Mouse (Mus musculus) skeletal muscle tissue, adult 2 months (tissue): ENCODE measurements at regions not wholly inside any gene's neighbourhood (a gene's known extent, or its start where the extent isn't known, plus 50 kb on each side); places are given as distances from the start of the nearest gene placed in this dataset.
A peak's percentile ranks its signal among the peaks of the same experiment; 100 is the strongest.

ENCODE experiments used
- DNase-seq: peaks from one replicate; pipeline ENCODE4 v3.0.0-alpha.2; 2012; ENCODE audit warnings: low read depth, low spot score

DNA sequence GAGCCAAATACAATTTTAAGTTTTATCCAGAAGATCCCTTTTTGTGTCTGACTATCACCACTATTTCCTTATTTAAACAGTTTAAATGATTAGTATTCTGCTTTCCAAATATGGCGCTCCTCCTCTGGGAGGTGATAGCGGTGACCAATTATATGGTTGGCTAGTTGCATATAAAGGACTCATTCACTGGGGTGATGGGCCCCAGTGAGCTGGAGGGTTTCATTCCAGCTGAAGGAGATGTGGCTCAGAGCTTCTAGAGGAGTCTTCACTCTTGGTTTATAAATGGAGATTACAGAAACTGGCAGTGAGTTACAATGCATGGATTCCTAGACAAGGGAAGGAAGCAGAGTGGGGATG lies 50.7 kb upstream of the Gm7361 start:
- DNase-seq = no peak

DNA sequence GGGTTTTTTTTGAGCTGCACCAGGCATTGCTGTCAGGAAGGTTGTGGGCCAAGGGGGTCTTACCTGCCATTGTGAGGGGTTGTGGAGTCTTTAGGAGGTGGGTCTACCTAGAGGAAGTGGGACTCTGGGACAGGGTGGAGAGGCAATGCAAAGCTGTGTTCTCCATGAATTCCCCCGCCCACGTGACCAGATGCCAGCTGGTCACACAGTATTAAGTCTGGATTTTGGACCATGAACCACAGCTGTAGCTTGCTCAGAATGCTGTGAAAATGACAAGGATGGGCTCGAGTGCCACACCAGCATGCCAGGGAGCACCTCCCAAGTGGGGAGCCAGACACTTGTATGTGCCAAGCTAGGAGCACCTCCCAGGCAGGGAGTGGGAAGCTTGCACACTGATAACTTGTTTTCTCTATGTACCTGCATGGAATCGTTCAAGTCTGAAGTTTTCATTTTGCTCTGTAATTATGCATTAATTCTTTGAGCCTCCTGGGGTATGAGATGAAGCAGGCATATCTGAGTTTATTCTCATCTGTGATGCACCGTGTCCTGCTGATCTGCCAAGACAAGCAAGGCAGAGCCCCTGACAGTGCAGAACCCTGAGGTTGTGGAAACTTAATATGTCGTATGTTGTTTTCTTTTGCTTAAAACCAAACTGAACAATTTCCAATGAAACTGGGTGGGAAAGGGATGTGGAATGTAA lies 51.3 kb upstream of the Gm7361 start:
- no peak for DNase-seq

DNA sequence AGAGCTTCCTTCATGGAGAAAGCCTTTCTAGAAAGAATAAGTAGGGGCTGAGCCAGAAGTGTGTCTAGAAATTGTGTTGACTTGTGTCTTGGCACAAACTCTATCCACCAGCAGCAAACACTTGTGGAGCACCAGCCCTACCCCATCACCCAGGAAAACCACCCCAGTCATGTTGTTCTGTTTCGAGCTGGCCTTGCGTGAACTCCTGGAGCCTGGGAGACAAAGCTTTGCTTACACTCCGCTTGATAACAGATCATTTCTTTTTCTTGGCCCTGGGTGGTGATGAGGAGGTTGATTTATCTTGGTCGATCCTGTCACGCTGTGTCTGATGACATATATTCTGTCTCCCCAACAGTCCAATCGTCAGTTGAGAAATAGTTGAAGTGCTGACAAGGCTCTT lies 55.0 kb upstream of the Gm7361 start:
- no peak for DNase-seq

DNA sequence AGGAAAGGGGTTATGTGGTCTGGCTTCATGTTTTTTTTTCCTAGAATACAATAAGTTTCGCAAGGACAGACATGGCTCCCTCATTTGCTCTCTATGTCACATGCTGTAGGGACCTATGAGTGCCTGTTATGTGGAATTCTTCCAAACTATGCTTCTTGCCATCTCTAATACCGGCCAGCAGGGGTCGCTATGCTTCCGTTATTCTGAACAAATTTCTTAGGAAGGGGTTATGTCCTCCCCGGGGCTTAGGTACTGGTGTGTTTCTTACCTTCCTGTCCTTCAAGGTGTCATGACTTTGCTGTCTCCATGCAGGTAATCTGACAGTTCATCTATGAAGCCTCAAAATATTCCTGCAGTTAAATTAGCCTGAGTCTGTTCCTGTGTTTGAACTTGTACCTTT lies 68.1 kb upstream of the Gm7361 start:
- peak; percentile 13 for DNase-seq

DNA sequence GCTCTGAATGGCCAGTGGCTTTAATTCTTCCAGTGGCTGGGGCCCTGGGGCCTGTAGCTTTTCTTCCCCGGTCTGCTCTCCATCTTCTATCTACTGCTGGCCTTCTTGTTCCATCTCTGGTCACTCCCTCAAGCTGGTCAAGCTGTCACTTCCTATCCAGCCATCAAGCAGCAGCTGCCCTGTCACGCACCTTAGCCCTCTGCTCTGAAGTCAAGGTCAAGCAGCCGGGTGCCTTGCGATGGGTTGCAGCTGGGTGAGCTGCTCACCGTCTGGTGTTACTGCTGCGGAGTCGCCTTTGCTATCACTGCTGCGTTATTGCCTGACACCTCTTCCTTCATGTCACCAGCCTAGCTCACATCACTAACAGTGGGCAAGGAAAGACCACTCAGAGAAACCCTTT lies 66.0 kb upstream of the Gm10220 start:
- no peak for DNase-seq

DNA sequence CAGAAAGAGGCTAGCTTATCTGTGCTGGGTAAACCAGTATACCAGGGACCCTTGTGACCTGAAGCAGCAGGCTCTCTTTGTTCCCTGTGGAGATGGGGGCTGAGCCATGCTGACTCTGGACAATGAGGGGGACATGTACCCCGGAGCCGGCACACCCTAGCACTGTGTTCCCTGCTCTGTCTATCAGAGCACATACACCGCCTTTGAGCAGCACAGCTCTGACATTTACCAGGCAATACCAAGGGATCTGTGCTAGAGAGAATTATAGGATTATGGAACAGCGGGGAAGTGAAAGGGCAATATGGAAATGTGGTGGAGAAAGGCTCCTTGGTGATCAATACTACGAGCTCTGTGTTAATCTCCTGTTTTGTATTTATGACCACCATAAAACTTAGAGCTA lies 64.2 kb upstream of the Gm10220 start:
- DNase-seq = no peak

DNA sequence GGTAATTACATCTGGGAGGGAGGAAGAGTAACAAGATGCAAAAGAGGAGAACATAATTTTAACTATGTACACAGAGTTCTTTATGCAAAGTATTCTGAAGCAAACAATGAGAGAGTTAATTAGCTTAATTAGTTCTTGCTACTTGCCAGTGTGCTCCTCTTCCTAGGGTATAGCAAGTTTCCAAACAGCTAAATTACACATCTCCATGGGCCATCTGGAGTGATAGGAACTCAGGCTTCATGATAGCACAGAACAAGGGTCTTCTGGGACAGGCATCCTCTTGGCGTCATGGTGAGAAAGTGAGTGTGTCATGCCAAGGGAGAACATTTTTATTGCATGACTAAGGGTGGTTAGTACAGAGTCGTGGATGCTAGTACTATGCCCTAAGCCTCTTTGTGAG lies 54.8 kb upstream of the Gm10220 start:
- no peak for DNase-seq

DNA sequence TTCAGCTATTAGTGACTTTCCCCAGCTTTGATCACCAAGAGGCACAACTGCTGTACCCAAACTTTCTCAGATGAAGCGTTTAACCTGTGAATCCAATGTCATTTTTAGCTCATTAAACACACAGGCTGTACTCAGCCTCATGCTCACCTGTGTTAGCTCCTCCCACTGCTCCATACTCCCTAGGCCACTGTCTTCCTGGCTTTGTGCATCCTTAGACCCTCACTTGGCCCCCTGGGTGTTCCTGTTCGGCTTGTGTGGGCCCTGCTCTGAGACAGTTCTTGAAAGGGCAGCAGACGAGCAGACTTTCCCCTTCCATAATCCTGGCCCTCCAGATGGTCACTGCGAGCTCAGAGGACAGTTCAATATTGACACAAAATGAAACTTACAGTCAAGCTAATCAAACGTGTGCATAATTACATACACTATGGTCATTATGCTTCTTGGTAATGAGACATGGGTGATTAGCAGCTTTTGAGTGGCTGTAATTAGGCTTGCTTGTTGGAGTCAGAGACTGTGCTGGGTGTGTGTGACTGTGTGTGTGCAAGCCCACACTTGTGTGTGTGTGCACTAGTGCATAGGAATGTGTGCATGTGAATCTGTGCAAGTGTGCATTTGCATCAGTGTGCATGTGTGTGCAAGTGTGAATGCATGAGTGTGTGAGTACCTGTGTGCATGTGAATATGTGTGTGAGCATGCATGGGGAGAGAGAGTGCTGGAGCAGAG lies 50.6 kb upstream of the Gm10220 start:
- DNase-seq = no peak

DNA sequence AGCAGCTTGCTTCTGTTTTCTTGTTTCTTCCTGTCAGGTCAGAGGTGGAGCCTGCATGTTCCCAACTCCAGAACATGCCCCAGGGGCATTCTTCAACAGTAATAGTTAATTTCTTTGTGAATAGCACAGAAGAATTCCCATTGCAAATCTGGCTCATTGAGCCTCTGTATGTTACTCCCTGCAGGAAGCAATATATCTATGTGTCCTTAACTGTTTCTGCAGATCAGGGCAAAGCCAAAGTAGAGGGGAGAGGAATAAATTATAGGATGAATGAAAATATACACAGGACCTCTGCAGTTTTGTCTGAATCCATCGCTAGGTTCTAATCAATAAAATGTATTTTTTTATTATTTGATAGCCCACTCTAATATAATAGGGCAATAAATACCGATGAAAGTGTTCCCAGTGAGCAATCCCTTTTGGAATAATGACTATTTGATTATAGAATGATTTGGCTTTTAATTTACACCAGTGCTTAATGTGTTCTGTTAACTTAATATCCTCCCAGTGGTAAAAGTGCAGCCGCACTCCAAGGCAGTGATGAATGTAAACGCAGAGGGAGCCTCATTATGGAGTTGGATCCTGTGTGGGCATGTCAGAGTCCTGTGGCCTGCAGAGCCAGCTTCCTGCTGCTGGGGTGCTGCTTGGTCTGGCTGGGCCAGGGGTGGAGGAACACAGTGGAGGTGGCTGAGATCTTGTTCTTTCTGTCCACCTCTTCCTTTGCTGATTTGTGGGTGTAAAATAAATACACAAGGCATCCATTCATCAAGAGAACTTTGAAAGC lies 49.7 kb upstream of the Gm10220 start:
- DNase-seq = no peak
